Comparison of ENCODE assay signal across 24 mouse cellular contexts in genomic region chr2:30037762-30038161, GRCm38 (mm10). TPM values are rescaled to one million over a fixed set of nuclear protein-coding genes. Genes with fewer than 3 reads are reported as not detected.
A peak's percentile ranks its signal among the peaks of the same experiment; 100 is the strongest.
DNase-seq lines count a peak whose midpoint lies in the region; ATAC-seq and TF ChIP-seq lines count a peak whose summit lies in the region.
"Had no signal": no experiment of that assay in that cellular context is flagged by ENCODE, and none has a peak within 500 bp of the region (broad histone marks: within the 10 kb centered on the region; RNA-seq: fewer than 3 reads in every experiment).

No protein-coding gene starts in this region.

- 84% methylated on average over 2 of the region's 2 CpGs for WGBS in embryonic facial prominence, embryonic 13.5 days
- 86% methylated on average over 2 of the region's 2 CpGs for WGBS in embryonic facial prominence, embryonic 10.5 days
- 60% methylated on average over 2 of the region's 2 CpGs for WGBS in kidney, postnatal 0 days

- no peaks in the 10 kb centered on the region for H3K27me3 ChIP-seq in embryonic facial prominence, embryonic 13.5 days
- H3K27me3 ChIP-seq in embryonic facial prominence, embryonic 10.5 days (replicated peaks; ENCODE audit: low read depth, poor library complexity, severe bottlenecking), result no peaks in the 10 kb centered on the region
- no peaks in the 10 kb centered on the region for H3K27me3 ChIP-seq in kidney, postnatal 0 days (ENCODE audit: insufficient read depth, low read length)
- H3K27me3 ChIP-seq: CH12.LX; forebrain, embryonic 13.5 days; forebrain, embryonic 15.5 days; Patski had no signal

- peak overlapping the region; percentile 16; the same call in 1 of the 2 replicates for H3K9ac ChIP-seq in embryonic facial prominence, embryonic 13.5 days
- no peak overlapping the region for H3K9ac ChIP-seq in kidney, postnatal 0 days (ENCODE audit: low read depth, low read length)
- H3K9ac ChIP-seq: forebrain, embryonic 13.5 days; forebrain, embryonic 15.5 days; forebrain, postnatal 0 days had no signal

- no peak overlapping the region for H3K27ac ChIP-seq in embryonic facial prominence, embryonic 13.5 days
- H3K27ac ChIP-seq in embryonic facial prominence, embryonic 10.5 days (replicated peaks), result no peak overlapping the region
- H3K27ac ChIP-seq in kidney, postnatal 0 days, result no peak overlapping the region
- H3K27ac ChIP-seq: forebrain, embryonic 13.5 days; forebrain, embryonic 15.5 days had no signal

- peaks cover 53% of the 10 kb centered on the region for H3K36me3 ChIP-seq in embryonic facial prominence, embryonic 13.5 days
- H3K36me3 ChIP-seq in embryonic facial prominence, embryonic 10.5 days (replicated peaks), result peaks cover 47% of the 10 kb centered on the region
- peaks cover 16% of the 10 kb centered on the region; the same call in 1 of the 2 replicates for H3K36me3 ChIP-seq in kidney, postnatal 0 days (ENCODE audit: insufficient read depth, low read length)

- H3K4me1 ChIP-seq in embryonic facial prominence, embryonic 13.5 days, result peaks cover 7% of the 10 kb centered on the region; the same call in 1 of the 2 replicates
- H3K4me1 ChIP-seq in embryonic facial prominence, embryonic 10.5 days, result peaks cover 7% of the 10 kb centered on the region
- H3K4me1 ChIP-seq in kidney, postnatal 0 days (replicated peaks; ENCODE audit: insufficient read depth, low read length), result no peaks in the 10 kb centered on the region

- no peaks in the 10 kb centered on the region for H3K9me3 ChIP-seq in embryonic facial prominence, embryonic 13.5 days
- H3K9me3 ChIP-seq in embryonic facial prominence, embryonic 10.5 days, result no peaks in the 10 kb centered on the region
- H3K9me3 ChIP-seq in kidney, postnatal 0 days (replicated peaks; ENCODE audit: low read length), result no peaks in the 10 kb centered on the region
- H3K9me3 ChIP-seq: forebrain, embryonic 13.5 days; forebrain, embryonic 15.5 days; G1E had no signal

- no peak for ATAC-seq in embryonic facial prominence, embryonic 13.5 days (ENCODE audit: insufficient number of reproducible peaks, insufficient read depth, low FRiP score, low TSS enrichment, low read depth)
- 0 out of 2 replicates have a peak, but pooled peaks have one; percentile 9 for ATAC-seq in kidney, postnatal 0 days (replicated peaks; ENCODE audit: low FRiP score, low read depth)
- ATAC-seq: activated CD4-positive, CD25-positive, alpha-beta regulatory T cell, adult 4 months; CD4-positive, CD25-positive, alpha-beta regulatory T cell, adult 4 months; forebrain, embryonic 13.5 days; forebrain, embryonic 15.5 days; forebrain, postnatal 0 days; Patski had no signal

- H3K4me2 ChIP-seq in embryonic facial prominence, embryonic 13.5 days, result no peak overlapping the region
- no peak overlapping the region for H3K4me2 ChIP-seq in kidney, postnatal 0 days (ENCODE audit: low read length)
- H3K4me2 ChIP-seq: forebrain, embryonic 13.5 days; forebrain, embryonic 15.5 days had no signal

- peak; percentile 51 for DNase-seq in adrenal gland, postnatal 10 days
- DNase-seq in adrenal gland, adult 2 months, result no peak
- no peak for DNase-seq in embryonic facial prominence, embryonic 10.5 days (ENCODE audit: low spot score)
- DNase-seq in gastrocnemius, postnatal 25 days, result peak; percentile 30
- no peak for DNase-seq in gastrocnemius, adult 18-20 months (ENCODE audit: low spot score)
- no peak for DNase-seq in kidney, postnatal 0 days (ENCODE audit: low spot score)
- DNase-seq in kidney, postnatal 10 days, result no peak
- DNase-seq: adrenal gland, adult 8-10 months; adrenal gland, postnatal 36 days; B cell, adult 2 months; cerebellum, adult 11-12 months; cerebellum, adult 2 months; cerebellum, adult 9-10 months; cerebellum, postnatal 10 days; cerebellum, postnatal 25 days; forebrain, postnatal 0 days had no signal

- no peak for TF ChIP-seq CTCF in kidney, postnatal 0 days (IDR thresholded peaks at IDR 0.05; ENCODE audit: low read depth)

- no peak overlapping the region for H3K4me3 ChIP-seq in embryonic facial prominence, embryonic 13.5 days
- H3K4me3 ChIP-seq in embryonic facial prominence, embryonic 10.5 days, result no peak overlapping the region
- no peak overlapping the region for H3K4me3 ChIP-seq in kidney, postnatal 0 days (replicated peaks; ENCODE audit: low read depth, low read length)
- H3K4me3 ChIP-seq: forebrain, embryonic 13.5 days; forebrain, embryonic 15.5 days had no signal

RNA-seq across cellular contexts. Expression of gene Wdr34, which starts 10.9 kb away (rescaled TPM):
- 10 to 100 TPM; 20.1 to 24.4 TPM for total RNA-seq in adrenal gland, postnatal 10 days (2021)
- total RNA-seq in adrenal gland, adult 2 months (2021), result 10 to 100 TPM; 14.7 to 22.0 TPM
- 59.2 and 62.5 TPM in 2 replicates for polyA plus RNA-seq in adrenal gland, adult 2 months (2012; rRNA removed)
- 46.5 and 46.9 TPM in 2 replicates for polyA plus RNA-seq in embryonic facial prominence, embryonic 13.5 days (2015; fragmentation: Nextera tagmentation; extraction: Ambion mirVana)
- 29.4 and 32.9 TPM in 2 replicates for polyA plus RNA-seq in embryonic facial prominence, embryonic 10.5 days (2016; fragmentation: Nextera tagmentation; extraction: Ambion mirVana)
- 1 to 10 TPM; 3.3 to 3.4 TPM for total RNA-seq in gastrocnemius, postnatal 25 days (2021)
- total RNA-seq in gastrocnemius, adult 18-20 months (2021), result 1 to 10 TPM; 3.6 to 4.3 TPM
- polyA plus RNA-seq in kidney, postnatal 0 days (2015; fragmentation: Nextera tagmentation; extraction: Ambion mirVana), result 26.2 and 29.1 TPM in 2 replicates

RNA-seq across cellular contexts. Expression of gene Set, which starts 19.4 kb away (rescaled TPM):
- total RNA-seq in adrenal gland, postnatal 10 days (2021), result 100 to 1,000 TPM; 216 to 221 TPM
- 100 to 1,000 TPM; 202 to 236 TPM for total RNA-seq in adrenal gland, adult 2 months (2021)
- polyA plus RNA-seq in adrenal gland, adult 2 months (2012; rRNA removed), result 94.3 and 101 TPM in 2 replicates
- polyA plus RNA-seq in embryonic facial prominence, embryonic 13.5 days (2015; fragmentation: Nextera tagmentation; extraction: Ambion mirVana), result 538 and 545 TPM in 2 replicates
- 870 and 873 TPM in 2 replicates for polyA plus RNA-seq in embryonic facial prominence, embryonic 10.5 days (2016; fragmentation: Nextera tagmentation; extraction: Ambion mirVana)
- total RNA-seq in gastrocnemius, postnatal 25 days (2021), result 10 to 100 TPM; 75.4 to 85.1 TPM
- 100 to 1,000 TPM in 1 of 2 experiments, 10 to 100 TPM in 1; 87.1 to 104 TPM for total RNA-seq in gastrocnemius, adult 18-20 months (2021)
- 411 and 412 TPM in 2 replicates for polyA plus RNA-seq in kidney, postnatal 0 days (2015; fragmentation: Nextera tagmentation; extraction: Ambion mirVana)

RNA-seq across cellular contexts. Expression of gene Pkn3, which starts 39.7 kb away (rescaled TPM):
- 10 to 100 TPM in 1 of 2 experiments, 1 to 10 TPM in 1; 6.3 to 10.1 TPM for total RNA-seq in adrenal gland, postnatal 10 days (2021)
- 1 to 10 TPM; 4.7 to 6.2 TPM for total RNA-seq in adrenal gland, adult 2 months (2021)
- polyA plus RNA-seq in adrenal gland, adult 2 months (2012; rRNA removed), result 5.5 and 8.8 TPM in 2 replicates
- polyA plus RNA-seq in embryonic facial prominence, embryonic 13.5 days (2015; fragmentation: Nextera tagmentation; extraction: Ambion mirVana), result 7.6 and 11.4 TPM in 2 replicates
- polyA plus RNA-seq in embryonic facial prominence, embryonic 10.5 days (2016; fragmentation: Nextera tagmentation; extraction: Ambion mirVana), result 12.7 and 13.9 TPM in 2 replicates
- 1 to 10 TPM; 3.8 to 5.4 TPM for total RNA-seq in gastrocnemius, postnatal 25 days (2021)
- 1 to 10 TPM; 2.5 to 3.9 TPM for total RNA-seq in gastrocnemius, adult 18-20 months (2021)
- 5.7 and 6.4 TPM in 2 replicates for polyA plus RNA-seq in kidney, postnatal 0 days (2015; fragmentation: Nextera tagmentation; extraction: Ambion mirVana)

RNA-seq across cellular contexts. Expression of gene Zdhhc12, which starts 55.7 kb away (rescaled TPM):
- 10 to 100 TPM; 14.9 to 19.0 TPM for total RNA-seq in adrenal gland, postnatal 10 days (2021)
- 10 to 100 TPM; 16.2 to 18.9 TPM for total RNA-seq in adrenal gland, adult 2 months (2021)
- 120 and 123 TPM in 2 replicates for polyA plus RNA-seq in adrenal gland, adult 2 months (2012; rRNA removed)
- polyA plus RNA-seq in embryonic facial prominence, embryonic 13.5 days (2015; fragmentation: Nextera tagmentation; extraction: Ambion mirVana), result 24.0 and 25.3 TPM in 2 replicates
- 35.2 and 37.7 TPM in 2 replicates for polyA plus RNA-seq in embryonic facial prominence, embryonic 10.5 days (2016; fragmentation: Nextera tagmentation; extraction: Ambion mirVana)
- 1 to 10 TPM; 2.4 to 3.1 TPM for total RNA-seq in gastrocnemius, postnatal 25 days (2021)
- 1 to 10 TPM; 2.1 to 2.8 TPM for total RNA-seq in gastrocnemius, adult 18-20 months (2021)
- polyA plus RNA-seq in kidney, postnatal 0 days (2015; fragmentation: Nextera tagmentation; extraction: Ambion mirVana), result 31.8 and 37.0 TPM in 2 replicates

Comparison
In these comparisons a context has a peak if more than half of its experiments do, and no peak if none do; other contexts are left out.
1. DNase-seq: peak in adrenal gland, postnatal 10 days (single experiment) and gastrocnemius, postnatal 25 days (single experiment); none in adrenal gland, adult 2 months (single experiment), embryonic facial prominence, embryonic 10.5 days (single experiment), gastrocnemius, adult 18-20 months (single experiment), kidney, postnatal 0 days (single experiment) and kidney, postnatal 10 days (single experiment).